ENCODE assay signal across 8 mouse cellular contexts in the genomic region with DNA sequence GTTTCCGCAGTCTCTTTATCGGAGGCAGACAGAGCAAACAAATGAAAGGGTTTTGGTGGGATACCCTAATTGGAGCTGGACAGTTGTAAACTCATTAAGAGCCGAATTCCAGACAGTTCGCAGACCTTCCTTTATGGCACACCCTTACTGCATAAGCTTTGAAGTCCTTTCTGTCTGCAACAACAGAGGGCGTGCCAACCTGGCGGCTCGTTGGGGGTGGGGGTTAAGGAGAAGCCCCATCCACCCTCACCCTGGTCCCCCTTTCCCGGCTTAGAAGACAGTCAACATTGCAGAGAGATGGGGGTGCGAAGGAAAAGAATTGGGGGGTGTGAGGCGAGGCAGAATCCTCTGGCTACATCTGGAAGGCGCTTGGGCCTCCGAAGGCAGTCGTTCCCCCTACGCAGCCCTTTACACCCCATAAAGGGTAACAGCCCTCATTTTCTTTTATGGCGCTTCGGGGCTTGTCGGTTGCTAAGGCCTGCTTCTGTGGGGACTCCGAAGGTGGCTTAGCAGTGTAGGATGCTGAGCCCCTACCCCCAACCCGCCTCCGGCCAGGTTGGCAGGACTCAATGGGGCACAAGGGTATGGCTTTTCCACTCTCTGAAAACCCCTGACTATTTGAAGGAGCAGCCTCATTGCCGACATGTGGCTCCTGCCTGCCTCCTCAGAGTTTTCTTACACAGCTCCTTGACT. TPM values are rescaled to one million over a fixed set of nuclear protein-coding genes. Genes with fewer than 3 reads are reported as not detected.
DNase-seq lines count a peak whose midpoint lies in the region; ATAC-seq lines count a peak whose summit lies in the region.

No protein-coding gene starts in this region.

- peaks cover 39% of the 10 kb centered on the region for H3K4me1 ChIP-seq in kidney, embryonic 14.5 days (ENCODE audit: control insufficient read depth, insufficient read depth, low read length)
- no peaks in the 10 kb centered on the region for H3K4me1 ChIP-seq in brown adipose tissue, adult 24 weeks (ENCODE audit: control insufficient read depth, insufficient read depth, insufficient read length, low read length)
- H3K4me1 ChIP-seq in hindbrain, embryonic 16.5 days (ENCODE audit: control insufficient read depth, insufficient read depth, low read depth, low read length), result peaks cover 7% of the 10 kb centered on the region
- 0 out of 2 replicates have a peak, but pooled peaks cover under 1% of the 10 kb centered on the region for H3K4me1 ChIP-seq in midbrain, embryonic 14.5 days (ENCODE audit: control insufficient read depth, insufficient read depth, low read length)

- peak overlapping the region; percentile 64 for H3K4me3 ChIP-seq in kidney, embryonic 14.5 days (ENCODE audit: low read length)
- H3K4me3 ChIP-seq in brown adipose tissue, adult 24 weeks (ENCODE audit: insufficient read depth, low read depth, low read length), result peak overlapping the region; percentile 36
- peak overlapping the region; percentile 50; the same call in 1 of the 2 replicates for H3K4me3 ChIP-seq in hindbrain, embryonic 16.5 days (ENCODE audit: low read length)
- 0 out of 2 replicates have a peak overlapping the region, but pooled peaks have one; percentile 41 for H3K4me3 ChIP-seq in midbrain, embryonic 14.5 days (replicated peaks; ENCODE audit: low read depth, low read length)

- no peak for DNase-seq in kidney, adult 11 months
- no peak for DNase-seq in midbrain, embryonic 14.5 days
- DNase-seq in cerebellum, postnatal 25 days, result no peak
- no peak for DNase-seq in ovary, postnatal 14 days (ENCODE audit: low spot score)
- no peak for DNase-seq in layer of hippocampus, adult 9-10 months (ENCODE audit: low spot score)

- H3K9ac ChIP-seq in kidney, embryonic 14.5 days (ENCODE audit: low read depth, low read length), result peak overlapping the region; percentile 87
- no peak overlapping the region for H3K9ac ChIP-seq in hindbrain, embryonic 16.5 days (ENCODE audit: low read depth, low read length)
- no peak overlapping the region for H3K9ac ChIP-seq in midbrain, embryonic 14.5 days (replicated peaks; ENCODE audit: low read length)

- peak; percentile 43 for ATAC-seq in kidney, embryonic 14.5 days (ENCODE audit: low FRiP score, low TSS enrichment)
- no peak for ATAC-seq in hindbrain, embryonic 16.5 days
- no peak for ATAC-seq in midbrain, embryonic 14.5 days (ENCODE audit: low FRiP score, low TSS enrichment)

- no peaks in the 10 kb centered on the region for H3K9me3 ChIP-seq in kidney, embryonic 14.5 days (ENCODE audit: control insufficient read depth, low read length)
- H3K9me3 ChIP-seq in hindbrain, embryonic 16.5 days (ENCODE audit: control insufficient read depth, low read length), result no peaks in the 10 kb centered on the region
- H3K9me3 ChIP-seq in midbrain, embryonic 14.5 days (ENCODE audit: control insufficient read depth, low read length), result no peaks in the 10 kb centered on the region

- 0 out of 2 replicates have a peak, but pooled peaks cover 7% of the 10 kb centered on the region for H3K27me3 ChIP-seq in kidney, embryonic 14.5 days (ENCODE audit: control insufficient read depth, insufficient read depth, low read length)
- peaks cover 61% of the 10 kb centered on the region for H3K27me3 ChIP-seq in hindbrain, embryonic 16.5 days (replicated peaks; ENCODE audit: control insufficient read depth, insufficient read depth, low read length)
- peaks cover 97% of the 10 kb centered on the region for H3K27me3 ChIP-seq in midbrain, embryonic 14.5 days (ENCODE audit: control insufficient read depth, insufficient read depth, low read length)

- 2% methylated on average over 21 of the region's 21 CpGs for WGBS in kidney, embryonic 14.5 days
- WGBS in hindbrain, embryonic 16.5 days, result 4% methylated on average over 21 of the region's 21 CpGs
- WGBS in midbrain, embryonic 14.5 days, result 5% methylated on average over 21 of the region's 21 CpGs

- H3K27ac ChIP-seq in kidney, embryonic 14.5 days (ENCODE audit: low read depth, low read length), result peak overlapping the region; percentile 98
- H3K27ac ChIP-seq in brown adipose tissue, adult 24 weeks (replicated peaks; ENCODE audit: low read depth, low read length), result no peak overlapping the region
- H3K27ac ChIP-seq in hindbrain, embryonic 16.5 days (ENCODE audit: low read depth, low read length), result no peak overlapping the region
- no peak overlapping the region for H3K27ac ChIP-seq in midbrain, embryonic 14.5 days (replicated peaks; ENCODE audit: low read depth, low read length)

- peak overlapping the region; percentile 97 for H3K4me2 ChIP-seq in kidney, embryonic 14.5 days (replicated peaks; ENCODE audit: low read depth, low read length)
- H3K4me2 ChIP-seq in hindbrain, embryonic 16.5 days (ENCODE audit: low read length), result peak overlapping the region; percentile 92
- H3K4me2 ChIP-seq in midbrain, embryonic 14.5 days (ENCODE audit: low read length), result peak overlapping the region; percentile 79; the same call in 1 of the 2 replicates

- peaks cover 10% of the 10 kb centered on the region; the same call in 1 of the 2 replicates for H3K36me3 ChIP-seq in kidney, embryonic 14.5 days (ENCODE audit: control insufficient read depth, insufficient read depth, low read length)
- H3K36me3 ChIP-seq in hindbrain, embryonic 16.5 days (ENCODE audit: control insufficient read depth, insufficient read depth, low read length), result no peaks in the 10 kb centered on the region
- no peaks in the 10 kb centered on the region for H3K36me3 ChIP-seq in midbrain, embryonic 14.5 days (ENCODE audit: control insufficient read depth, insufficient read depth, low read length)

RNA-seq across cellular contexts. Expression of a gene that starts 0.5 kb away (rescaled TPM):
- polyA plus RNA-seq in kidney, embryonic 14.5 days (2014; fragmentation: Nextera tagmentation; extraction: Ambion mirVana), result 19.1 and 19.6 TPM in 2 replicates
- polyA plus RNA-seq in brown adipose tissue, adult 24 weeks (2012; ENCODE audit: insufficient read depth, insufficient read length, missing spikeins), result 11.4 and 11.5 TPM in 2 replicates
- polyA plus RNA-seq in hindbrain, embryonic 16.5 days (2015; fragmentation: Nextera tagmentation; extraction: Ambion mirVana), result 9.0 and 21.1 TPM in 2 replicates
- polyA plus RNA-seq in midbrain, embryonic 14.5 days (2014; fragmentation: Nextera tagmentation; extraction: Ambion mirVana), result not detected in 2 replicates

RNA-seq across cellular contexts. Expression of a gene that starts 8.8 kb away (rescaled TPM):
- 58.1 and 67.8 TPM in 2 replicates for polyA plus RNA-seq in kidney, embryonic 14.5 days (2014; fragmentation: Nextera tagmentation; extraction: Ambion mirVana)
- polyA plus RNA-seq in brown adipose tissue, adult 24 weeks (2012; ENCODE audit: insufficient read depth, insufficient read length, missing spikeins), result 1.7 TPM in 1 of 2 replicates, not detected in the other
- polyA plus RNA-seq in hindbrain, embryonic 16.5 days (2015; fragmentation: Nextera tagmentation; extraction: Ambion mirVana), result 0.48 and 2.4 TPM in 2 replicates
- not detected in 2 replicates for polyA plus RNA-seq in midbrain, embryonic 14.5 days (2014; fragmentation: Nextera tagmentation; extraction: Ambion mirVana)

RNA-seq across cellular contexts. Expression of a gene that starts 9.0 kb away (rescaled TPM):
- polyA plus RNA-seq in kidney, embryonic 14.5 days (2014; fragmentation: Nextera tagmentation; extraction: Ambion mirVana), result not detected in 2 replicates
- polyA plus RNA-seq in brown adipose tissue, adult 24 weeks (2012; ENCODE audit: insufficient read depth, insufficient read length, missing spikeins), result not detected in 2 replicates
- polyA plus RNA-seq in hindbrain, embryonic 16.5 days (2015; fragmentation: Nextera tagmentation; extraction: Ambion mirVana), result not detected in 2 replicates
- polyA plus RNA-seq in midbrain, embryonic 14.5 days (2014; fragmentation: Nextera tagmentation; extraction: Ambion mirVana), result not detected in 2 replicates

RNA-seq across cellular contexts. Expression of a gene that starts 9.0 kb away (rescaled TPM):
- 9.7 and 13.6 TPM in 2 replicates for polyA plus RNA-seq in kidney, embryonic 14.5 days (2014; fragmentation: Nextera tagmentation; extraction: Ambion mirVana)
- 4.7 and 5.4 TPM in 2 replicates for polyA plus RNA-seq in brown adipose tissue, adult 24 weeks (2012; ENCODE audit: insufficient read depth, insufficient read length, missing spikeins)
- polyA plus RNA-seq in hindbrain, embryonic 16.5 days (2015; fragmentation: Nextera tagmentation; extraction: Ambion mirVana), result 12.9 and 13.9 TPM in 2 replicates
- not detected in 2 replicates for polyA plus RNA-seq in midbrain, embryonic 14.5 days (2014; fragmentation: Nextera tagmentation; extraction: Ambion mirVana)

RNA-seq across cellular contexts. Expression of a gene that starts 13.6 kb away (rescaled TPM):
- polyA plus RNA-seq in kidney, embryonic 14.5 days (2014; fragmentation: Nextera tagmentation; extraction: Ambion mirVana), result 4.4 TPM in 2 replicates
- not detected in 2 replicates for polyA plus RNA-seq in brown adipose tissue, adult 24 weeks (2012; ENCODE audit: insufficient read depth, insufficient read length, missing spikeins)
- 9.4 and 9.9 TPM in 2 replicates for polyA plus RNA-seq in hindbrain, embryonic 16.5 days (2015; fragmentation: Nextera tagmentation; extraction: Ambion mirVana)
- not detected in 2 replicates for polyA plus RNA-seq in midbrain, embryonic 14.5 days (2014; fragmentation: Nextera tagmentation; extraction: Ambion mirVana)

Comparison
In these comparisons a context has a peak if more than half of its experiments do, and no peak if none do; other contexts are left out.
1. RNA of a gene that starts 0.5 kb away (polyA plus RNA-seq): 19.1 to 19.6 TPM in kidney, embryonic 14.5 days, 11.4 to 11.5 TPM in brown adipose tissue, adult 24 weeks and 9.0 to 21.1 TPM in hindbrain, embryonic 16.5 days; not detected in midbrain, embryonic 14.5 days; every median in the first group is over 10 times any median in the second.
2. RNA of a gene that starts 8.8 kb away (polyA plus RNA-seq): 58.1 to 67.8 TPM in kidney, embryonic 14.5 days; 1.7 TPM in brown adipose tissue, adult 24 weeks, 0.48 to 2.4 TPM in hindbrain, embryonic 16.5 days and not detected in midbrain, embryonic 14.5 days; every median in the first group is over 10 times any median in the second.
3. Peak in every context shown above with its lines, with median percentiles within 50 percentile points of each other: H3K4me2 ChIP-seq and H3K4me3 ChIP-seq.